Mouse (Mus musculus): ENCODE measurements around the gene Ccs. TPM values are rescaled to one million over a fixed set of nuclear protein-coding genes. Genes with fewer than 3 reads are reported as not detected.

The Ccs gene
- 22.2 to 26.6 TPM (median 24.0 TPM) in 4 replicates for total RNA-seq (2023; ENCODE audit: inconsistent age)

DNA sequence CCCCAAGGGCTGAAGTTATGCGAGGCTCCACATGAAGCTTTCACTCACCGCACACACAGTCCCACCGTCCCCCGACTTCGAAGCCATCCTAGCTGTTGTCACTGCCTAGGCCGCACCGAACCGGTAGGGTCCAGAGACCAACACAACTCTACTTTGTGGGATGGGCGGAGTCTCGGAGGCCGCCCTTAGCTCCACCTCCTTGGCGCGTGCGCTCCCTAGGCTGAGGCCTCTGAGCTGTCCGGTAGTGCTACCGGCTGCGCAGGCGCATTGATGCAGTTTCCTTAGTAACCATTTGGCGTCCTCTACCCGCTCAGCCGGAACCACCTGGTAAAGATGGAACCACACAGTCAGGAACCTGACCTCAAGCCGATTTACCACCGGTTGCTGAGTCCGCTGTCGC lies at the start of gene Ccs, which contains the start of gene Ccdc87:
TSS of gene Ccs (minus strand) at position 184 of the 400 bp plus-strand sequence.
TSS of gene Ccdc87 (plus strand) at position 218 of the 400 bp plus-strand sequence.

DNA sequence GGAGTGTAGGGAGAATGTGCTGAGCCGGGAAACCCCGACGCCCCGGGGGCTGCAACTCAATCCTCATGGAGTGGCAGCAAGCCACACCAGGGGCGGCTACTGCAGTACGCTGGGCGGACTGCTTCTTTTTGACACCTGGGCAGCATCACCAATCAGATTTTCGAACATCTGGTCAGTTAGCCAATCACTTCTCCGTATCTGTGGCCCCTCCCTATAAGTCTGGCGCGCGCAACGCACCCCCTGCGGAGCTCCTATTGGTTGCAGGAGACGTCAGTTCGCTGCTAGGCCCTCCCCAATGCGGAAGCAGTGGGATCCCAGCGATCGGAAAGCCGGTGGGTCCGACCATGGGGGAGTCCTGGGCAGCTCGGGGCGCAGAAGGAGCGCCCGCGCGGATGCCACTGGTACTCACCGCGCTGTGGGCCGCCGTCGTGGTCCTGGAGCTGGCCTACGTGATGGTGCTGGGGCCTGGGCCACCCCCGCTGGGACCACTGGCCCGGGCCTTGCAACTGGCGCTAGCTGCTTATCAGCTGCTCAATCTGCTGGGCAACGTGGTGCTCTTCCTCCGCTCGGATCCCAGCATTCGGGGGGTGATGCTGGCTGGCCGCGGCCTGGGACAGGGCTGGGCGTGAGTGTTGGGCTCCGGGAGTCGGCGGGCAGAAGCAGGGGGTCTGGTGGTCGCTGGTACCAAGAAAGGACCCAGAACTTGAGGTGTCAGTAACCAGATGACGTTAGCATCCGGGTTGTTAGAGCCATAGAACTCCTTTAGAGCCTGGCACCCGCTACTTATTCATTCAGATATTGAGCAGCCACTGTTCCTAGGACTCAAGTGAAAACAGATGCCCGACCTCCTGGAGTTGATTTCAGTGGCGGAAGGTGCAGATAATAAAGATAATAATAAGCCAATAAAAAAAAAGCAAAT lies 39.5 kb upstream of the Ccs start, which contains the start of gene Zdhhc24:
TSS of gene Zdhhc24 (plus strand) at position 264 of the 919 bp plus-strand sequence.

DNA sequence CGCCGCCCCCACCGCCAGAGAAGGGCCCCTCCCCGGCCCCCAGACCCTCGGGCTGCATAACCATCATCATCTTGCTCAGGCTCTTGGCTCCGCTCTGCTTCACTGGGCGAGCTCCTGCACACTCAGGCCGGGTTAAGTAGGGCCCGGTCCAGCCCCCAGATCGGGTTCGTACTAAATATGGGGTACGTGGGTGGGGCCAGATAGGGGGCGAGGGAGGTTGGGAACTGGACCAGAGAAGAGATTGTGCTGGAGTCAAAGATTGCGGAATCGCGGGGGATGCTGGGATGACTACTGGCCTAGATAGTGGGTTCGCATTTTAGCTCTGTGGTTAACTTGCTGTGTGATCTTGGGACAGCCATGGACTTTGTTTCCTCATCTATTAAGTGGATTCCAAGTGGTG lies 38.7 kb upstream of the Ccs start, which contains the start of gene Actn3:
TSS of gene Actn3 (minus strand) at position 125 of the 400 bp plus-strand sequence.

GRCm38 (mm10) chr19:4854552-4855469 lies 15.7 kb upstream of the Ccs start, which contains the start of gene Ctsf:
Gene Ctsf, plus strand, starts transcription at chr19:4855130.

DNA sequence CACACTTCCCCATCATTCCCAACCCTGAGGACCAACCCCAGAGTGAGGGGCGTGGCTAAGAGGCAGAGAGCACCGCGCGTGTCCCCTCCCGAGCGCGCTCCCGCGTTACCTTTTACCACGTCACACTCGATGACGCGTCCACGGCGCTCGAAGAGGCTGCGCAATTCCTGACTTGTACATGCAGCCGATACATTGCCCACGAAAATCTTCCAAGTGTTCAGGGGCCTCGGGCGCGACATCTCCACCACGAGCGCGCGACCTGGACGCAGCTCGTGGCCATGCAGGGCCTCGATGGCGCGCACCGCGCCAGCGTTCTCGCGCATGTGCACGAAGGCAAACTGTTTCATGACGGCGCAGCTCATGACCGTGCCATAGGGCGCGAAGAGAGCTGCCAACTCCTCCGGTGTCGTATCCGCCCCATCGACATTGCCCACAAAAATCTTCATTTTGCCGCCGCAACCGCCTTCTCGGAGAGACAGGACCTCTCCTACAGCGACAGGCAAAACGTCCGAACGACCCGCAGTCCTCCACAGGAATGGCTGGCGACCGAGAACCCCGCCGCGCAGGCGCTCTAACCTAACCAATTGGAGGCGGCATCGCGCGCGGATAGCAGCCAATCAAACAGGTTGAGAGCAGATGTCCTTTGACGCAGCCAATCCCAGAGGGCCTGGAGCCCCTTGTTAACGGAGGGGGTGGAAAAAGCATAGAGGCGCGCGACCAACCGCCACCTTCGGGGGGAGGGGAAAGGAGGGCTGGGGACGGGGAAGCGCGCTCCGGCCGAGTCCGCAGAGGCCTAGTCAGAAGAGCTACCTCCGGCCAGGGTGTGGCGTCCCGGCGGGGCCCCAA lies 27.8 kb downstream of the Ccs start, which contains the start of the genes Gm21992 and Rbm14:
TSS of gene Gm21992 (minus strand) at position 550 of the 846 bp plus-strand sequence.
TSS of gene Rbm14 (minus strand) at position 572 of the 846 bp plus-strand sequence.

DNA sequence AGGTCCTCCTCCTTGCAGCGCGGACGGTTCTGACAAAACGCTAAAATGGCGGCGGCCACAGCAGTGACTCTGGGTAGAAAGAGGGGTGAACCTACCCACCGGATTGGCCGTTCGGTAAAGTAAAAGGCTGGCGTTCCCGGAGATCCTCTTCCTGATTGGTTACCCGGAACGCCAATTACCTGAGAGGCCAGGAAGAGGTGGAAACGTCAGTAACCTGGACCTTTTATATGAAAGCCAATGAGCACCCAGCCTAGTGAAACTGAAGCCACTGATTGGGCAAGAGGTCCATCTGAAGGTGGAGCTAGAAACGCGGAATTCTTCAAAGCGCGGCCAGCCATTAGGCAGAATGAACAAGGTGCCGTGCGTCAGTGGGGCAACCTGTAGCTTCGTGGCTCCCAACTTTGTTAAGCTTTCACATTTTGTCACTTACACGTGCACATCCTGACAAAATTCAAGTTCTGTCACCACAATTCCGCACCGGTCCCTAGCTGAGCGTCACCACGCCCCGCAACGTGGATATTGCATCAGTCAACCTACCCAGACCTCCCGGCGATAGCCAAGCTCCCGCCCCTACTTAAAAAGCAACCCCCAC lies 45.2 kb downstream of the Ccs start, which contains the start of gene Rbm4:
TSS of gene Rbm4 (minus strand) at position 71 of the 592 bp plus-strand sequence.

Other genes with a start within 250 kb of the Ccs start
- 0.16 to 0.33 TPM (median 0.29 TPM) in 4 replicates for gene Lrfn4, start 223.7 kb downstream of the Ccs start, total RNA-seq (2023; ENCODE audit: inconsistent age)
- 53.6 to 54.6 TPM (median 54.2 TPM) in 4 replicates for gene Rce1, start 213.7 kb downstream of the Ccs start, total RNA-seq (2023; ENCODE audit: inconsistent age)
- not detected in 4 replicates for gene Gm960, start 140.7 kb downstream of the Ccs start, total RNA-seq (2023; ENCODE audit: inconsistent age)
- not detected in 4 replicates for gene Sptbn2, start 128.2 kb downstream of the Ccs start, total RNA-seq (2023; ENCODE audit: inconsistent age)
- 22.8 to 27.2 TPM (median 23.0 TPM) in 4 replicates for gene Rbm4b, start 82.8 kb downstream of the Ccs start, total RNA-seq (2023; ENCODE audit: inconsistent age)
- 66.4 to 76.6 TPM (median 70.6 TPM) in 4 replicates for gene Rbm4, start 45.4 kb downstream of the Ccs start, total RNA-seq (2023; ENCODE audit: inconsistent age)
- 28.2 to 42.1 TPM (median 30.4 TPM) in 4 replicates for gene Gm21992, start 27.7 kb downstream of the Ccs start, total RNA-seq (2023; ENCODE audit: inconsistent age)
- gene Rbm14, start 27.7 kb downstream of the Ccs start, total RNA-seq (2023; ENCODE audit: inconsistent age) = 68.5 to 90.5 TPM (median 73.1 TPM) in 4 replicates
- gene Ccdc87, start within 50 bp of the Ccs start, total RNA-seq (2023; ENCODE audit: inconsistent age) = not detected in 4 replicates
- 0.63 to 1.5 TPM (median 1.4 TPM) in 3 of 4 replicates, not detected in the other for gene Ctsf, start 15.8 kb upstream of the Ccs start, total RNA-seq (2023; ENCODE audit: inconsistent age)
- gene Actn3, start 38.6 kb upstream of the Ccs start, total RNA-seq (2023; ENCODE audit: inconsistent age) = not detected in 4 replicates
- 7.2 to 12.1 TPM (median 9.8 TPM) in 4 replicates for gene Zdhhc24, start 39.3 kb upstream of the Ccs start, total RNA-seq (2023; ENCODE audit: inconsistent age)
- gene Bbs1, start 67.3 kb upstream of the Ccs start, total RNA-seq (2023; ENCODE audit: inconsistent age) = 2.5 to 5.7 TPM (median 2.9 TPM) in 4 replicates
- gene Dpp3, start 89.0 kb upstream of the Ccs start, total RNA-seq (2023; ENCODE audit: inconsistent age) = 71.4 to 78.7 TPM (median 76.1 TPM) in 4 replicates
- 1.1 to 4.0 TPM (median 1.6 TPM) in 4 replicates for gene Peli3, start 103.8 kb upstream of the Ccs start, total RNA-seq (2023; ENCODE audit: inconsistent age)
- gene Mrpl11, start 122.8 kb upstream of the Ccs start, total RNA-seq (2023; ENCODE audit: inconsistent age) = 31.3 to 42.8 TPM (median 37.5 TPM) in 4 replicates
- 0.22 TPM in 1 of 4 replicates, not detected in the others for gene Npas4, start 151.0 kb upstream of the Ccs start, total RNA-seq (2023; ENCODE audit: inconsistent age)
- gene Slc29a2, start 184.5 kb upstream of the Ccs start, total RNA-seq (2023; ENCODE audit: inconsistent age) = 2.3 to 4.6 TPM (median 3.6 TPM) in 4 replicates
- gene B4gat1, start 199.5 kb upstream of the Ccs start, total RNA-seq (2023; ENCODE audit: inconsistent age) = 1.0 to 3.7 TPM (median 2.2 TPM) in 4 replicates
- gene AC124502.3, start 199.6 kb upstream of the Ccs start, total RNA-seq (2023; ENCODE audit: inconsistent age) = 2.1 to 4.3 TPM (median 3.1 TPM) in 4 replicates
- 59.2 to 67.2 TPM (median 63.0 TPM) in 4 replicates for gene Brms1, start 202.0 kb upstream of the Ccs start, total RNA-seq (2023; ENCODE audit: inconsistent age)
- gene Rin1, start 211.1 kb upstream of the Ccs start, total RNA-seq (2023; ENCODE audit: inconsistent age) = 1.8 to 3.9 TPM (median 3.1 TPM) in 4 replicates
- 0.18 TPM in 1 of 4 replicates, not detected in the others for gene Cd248, start 228.7 kb upstream of the Ccs start, total RNA-seq (2023; ENCODE audit: inconsistent age)
- gene Tmem151a, start 246.2 kb upstream of the Ccs start, total RNA-seq (2023; ENCODE audit: inconsistent age) = 0.13 to 0.96 TPM in 2 of 4 replicates, not detected in the others
- gene Yif1a, start 249.2 kb upstream of the Ccs start, total RNA-seq (2023; ENCODE audit: inconsistent age) = 30.3 to 38.1 TPM (median 35.5 TPM) in 4 replicates

Measured in B cell, adult (primary cell).